Mouse (Mus musculus): Measurements from ENCODE around the gene Tmcc3. TPM values are rescaled to one million over a fixed set of nuclear protein-coding genes. Genes with fewer than 3 reads are reported as not detected.

The Tmcc3 gene
- 18.1 and 18.9 TPM in 2 replicates for polyA plus RNA-seq (2012; rRNA removed)

- DNase-seq (ENCODE audit: extremely low spot score in 1 of 2, low spot score in 1 of 2), result peak in 1 of 2 experiments; percentile 22
Measured at GRCm38 (mm10) chr10:94311511-94312006, at the start of gene Tmcc3. Tmcc3 (plus strand) TSS chr10:94311949.

- no peak for DNase-seq (ENCODE audit: extremely low spot score in 1 of 2, low spot score in 1 of 2)
Measured at GRCm38 (mm10) chr10:94262646-94263045, 49.1 kb upstream of the Tmcc3 start.

- no peak for DNase-seq (ENCODE audit: extremely low spot score in 1 of 2, low spot score in 1 of 2)
Measured at GRCm38 (mm10) chr10:94263211-94263610, 48.5 kb upstream of the Tmcc3 start.

GRCm38 (mm10) chr10:94265656-94266542 is 45.9 kb upstream of the Tmcc3 start:
- no peak for DNase-seq (ENCODE audit: extremely low spot score in 1 of 2, low spot score in 1 of 2)

- no peak for DNase-seq (ENCODE audit: extremely low spot score in 1 of 2, low spot score in 1 of 2)
Measured at GRCm38 (mm10) chr10:94275321-94275720, 36.4 kb upstream of the Tmcc3 start.

- DNase-seq (ENCODE audit: extremely low spot score in 1 of 2, low spot score in 1 of 2), result no peak
Measured at GRCm38 (mm10) chr10:94276511-94276910, 35.2 kb upstream of the Tmcc3 start.

- no peak for DNase-seq (ENCODE audit: extremely low spot score in 1 of 2, low spot score in 1 of 2)
Measured at GRCm38 (mm10) chr10:94282179-94282578, 29.6 kb upstream of the Tmcc3 start.

- DNase-seq (ENCODE audit: extremely low spot score in 1 of 2, low spot score in 1 of 2), result no peak
Measured at GRCm38 (mm10) chr10:94282797-94283196, 29.0 kb upstream of the Tmcc3 start.

GRCm38 (mm10) chr10:94294437-94294836 is 17.3 kb upstream of the Tmcc3 start:
- DNase-seq (ENCODE audit: extremely low spot score in 1 of 2, low spot score in 1 of 2), result no peak

GRCm38 (mm10) chr10:94294933-94295750 is 16.6 kb upstream of the Tmcc3 start:
- no peak for DNase-seq (ENCODE audit: extremely low spot score in 1 of 2, low spot score in 1 of 2)

GRCm38 (mm10) chr10:94295923-94296605 is 15.7 kb upstream of the Tmcc3 start:
- no peak for DNase-seq (ENCODE audit: extremely low spot score in 1 of 2, low spot score in 1 of 2)

GRCm38 (mm10) chr10:94298471-94298870 is 13.3 kb upstream of the Tmcc3 start, which contains the start of gene Gm4792:
Gm4792 (minus strand) TSS chr10:94298703.
- DNase-seq (ENCODE audit: extremely low spot score in 1 of 2, low spot score in 1 of 2), result no peak

- no peak for DNase-seq (ENCODE audit: extremely low spot score in 1 of 2, low spot score in 1 of 2)
Measured at GRCm38 (mm10) chr10:94299301-94299700, 12.4 kb upstream of the Tmcc3 start.

- no peak for DNase-seq (ENCODE audit: extremely low spot score in 1 of 2, low spot score in 1 of 2)
Measured at GRCm38 (mm10) chr10:94304064-94304657, 7.6 kb upstream of the Tmcc3 start.

GRCm38 (mm10) chr10:94305526-94305925 is 6.2 kb upstream of the Tmcc3 start:
- no peak for DNase-seq (ENCODE audit: extremely low spot score in 1 of 2, low spot score in 1 of 2)

- DNase-seq (ENCODE audit: extremely low spot score in 1 of 2, low spot score in 1 of 2), result no peak
Measured at GRCm38 (mm10) chr10:94310499-94311267, 1.1 kb upstream of the Tmcc3 start.

- DNase-seq (ENCODE audit: extremely low spot score in 1 of 2, low spot score in 1 of 2), result peak in 1 of 2 experiments; percentile 13
Measured at GRCm38 (mm10) chr10:94312007-94312715, 412 bp downstream of the Tmcc3 start.

- DNase-seq (ENCODE audit: extremely low spot score in 1 of 2, low spot score in 1 of 2), result no peak
Measured at GRCm38 (mm10) chr10:94313146-94313545, 1.4 kb downstream of the Tmcc3 start.

GRCm38 (mm10) chr10:94318574-94318973 is 6.8 kb downstream of the Tmcc3 start:
- DNase-seq (ENCODE audit: extremely low spot score in 1 of 2, low spot score in 1 of 2), result peak in 1 of 2 experiments; percentile 22
